Mouse (Mus musculus): ENCODE measurements around the gene H2al1b.
"Not testable (repeated sequence)": the region's sequence is repeated elsewhere in the genome, so short reads cannot be mapped to it uniquely, and the experiment has no call there.

Gene H2al1b

GRCm38 (mm10) chrX:11302132-11302531 is at the start of gene H2al1b:
TSS of gene H2al1b (plus strand) at chrX:11302432.
- not testable (repeated sequence) for DNase-seq (ENCODE audit: low spot score)

GRCm38 (mm10) chrX:11254062-11254461 is 48.2 kb upstream of the H2al1b start:
- peak; percentile 18 for DNase-seq (ENCODE audit: low spot score)

- DNase-seq (ENCODE audit: low spot score): peak; percentile 18
Measured at GRCm38 (mm10) chrX:11254521-11255207, 47.6 kb upstream of the H2al1b start.

GRCm38 (mm10) chrX:11255564-11256360 is 46.5 kb upstream of the H2al1b start:
- no peak for DNase-seq (ENCODE audit: low spot score)

GRCm38 (mm10) chrX:11264918-11265317 is 37.3 kb upstream of the H2al1b start:
- DNase-seq (ENCODE audit: low spot score): no peak

GRCm38 (mm10) chrX:11267791-11268190 is 34.4 kb upstream of the H2al1b start:
- peak; percentile 11 for DNase-seq (ENCODE audit: low spot score)

- DNase-seq (ENCODE audit: low spot score): no peak
Measured at GRCm38 (mm10) chrX:11269074-11269473, 33.2 kb upstream of the H2al1b start.

- DNase-seq (ENCODE audit: low spot score): no peak
Measured at GRCm38 (mm10) chrX:11273190-11273589, 29.0 kb upstream of the H2al1b start.

GRCm38 (mm10) chrX:11277083-11277482 is 25.1 kb upstream of the H2al1b start:
- no peak for DNase-seq (ENCODE audit: low spot score)

- DNase-seq (ENCODE audit: low spot score): no peak
Measured at GRCm38 (mm10) chrX:11280741-11281140, 21.5 kb upstream of the H2al1b start.

- DNase-seq (ENCODE audit: low spot score): peak; percentile 38
Measured at GRCm38 (mm10) chrX:11288306-11288882, 13.8 kb upstream of the H2al1b start.

GRCm38 (mm10) chrX:11289244-11289643 is 13.0 kb upstream of the H2al1b start:
- DNase-seq (ENCODE audit: low spot score): no peak

- DNase-seq (ENCODE audit: low spot score): not testable (repeated sequence)
Measured at GRCm38 (mm10) chrX:11298957-11299356, 3.3 kb upstream of the H2al1b start, which contains the start of gene H2al1a. TSS of gene H2al1a (plus strand) at chrX:11299257.

- DNase-seq (ENCODE audit: low spot score): not testable (repeated sequence)
Measured at GRCm38 (mm10) chrX:11305355-11305754, 3.1 kb downstream of the H2al1b start, which contains the start of gene H2al1c. TSS of gene H2al1c (plus strand) at chrX:11305655.

- not testable (repeated sequence) for DNase-seq (ENCODE audit: low spot score)
Measured at GRCm38 (mm10) chrX:11308524-11308923, 6.3 kb downstream of the H2al1b start, which contains the start of gene H2al1d. TSS of gene H2al1d (plus strand) at chrX:11308824.

- DNase-seq (ENCODE audit: low spot score): not testable (repeated sequence)
Measured at GRCm38 (mm10) chrX:11311634-11312033, 9.4 kb downstream of the H2al1b start, which contains the start of gene H2al1e. TSS of gene H2al1e (plus strand) at chrX:11311934.

GRCm38 (mm10) chrX:11314858-11315257 is 12.6 kb downstream of the H2al1b start, which contains the start of gene H2al1f:
TSS of gene H2al1f (plus strand) at chrX:11315158.
- not testable (repeated sequence) for DNase-seq (ENCODE audit: low spot score)

GRCm38 (mm10) chrX:11317956-11318355 is 15.7 kb downstream of the H2al1b start, which contains the start of gene H2al1g:
TSS of gene H2al1g (plus strand) at chrX:11318256.
- DNase-seq (ENCODE audit: low spot score): not testable (repeated sequence)

- not testable (repeated sequence) for DNase-seq (ENCODE audit: low spot score)
Measured at GRCm38 (mm10) chrX:11321192-11321591, 19.0 kb downstream of the H2al1b start, which contains the start of gene H2al1h. TSS of gene H2al1h (plus strand) at chrX:11321492.

GRCm38 (mm10) chrX:11324359-11324758 is 22.1 kb downstream of the H2al1b start, which contains the start of gene H2al1i:
TSS of gene H2al1i (plus strand) at chrX:11324659.
- DNase-seq (ENCODE audit: low spot score): not testable (repeated sequence)

- not testable (repeated sequence) for DNase-seq (ENCODE audit: low spot score)
Measured at GRCm38 (mm10) chrX:11327522-11327921, 25.3 kb downstream of the H2al1b start, which contains the start of gene H2al1j. TSS of gene H2al1j (plus strand) at chrX:11327822.

- peak; percentile 16 for DNase-seq (ENCODE audit: low spot score)
Measured at GRCm38 (mm10) chrX:11345762-11346161, 43.5 kb downstream of the H2al1b start.

Data from lung, postnatal 25 days (tissue).